Mouse (Mus musculus): ENCODE results near the gene Gm3033. TPM values are rescaled to one million over a fixed set of nuclear protein-coding genes. Genes with fewer than 3 reads are reported as not detected.
"Not testable (repeated sequence)": the region's sequence is repeated elsewhere in the genome, so short reads cannot be mapped to it uniquely, and the experiment has no call there.

The Gm3033 gene
- not detected in 2 replicates for polyA plus RNA-seq (2011; ENCODE audit: insufficient read depth, insufficient read length, low replicate concordance, missing spikeins)

DNA sequence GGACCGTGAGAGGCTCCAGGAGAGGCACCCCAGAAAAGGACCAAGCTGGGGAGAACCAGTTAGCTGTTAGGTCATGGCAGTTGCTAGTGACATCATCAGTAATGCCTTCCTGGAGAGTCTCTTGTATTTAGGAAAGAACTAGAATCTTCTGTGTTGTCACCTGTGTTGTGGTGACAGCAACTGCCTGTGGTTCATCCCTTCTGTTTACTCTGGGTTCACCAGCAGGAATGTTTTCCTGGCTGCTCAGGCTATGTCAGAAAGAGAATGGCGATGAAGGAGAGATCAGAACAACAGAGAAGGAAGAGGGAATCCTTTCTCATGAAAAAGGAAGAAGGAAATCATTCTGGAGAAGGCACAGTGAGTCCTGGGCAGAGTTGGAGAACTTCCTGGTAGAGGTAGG, at the start of gene Gm3033:
Gene Gm3033 (plus strand): TSS at position 301 of the 400 bp plus-strand sequence.
- H3K4me1 ChIP-seq (ENCODE audit: control insufficient read depth, insufficient read depth, low read length); H3K27ac ChIP-seq (ENCODE audit: control insufficient read depth, insufficient read depth, low read depth, low read length, poor library complexity); H3K4me3 ChIP-seq (replicated peaks; ENCODE audit: control insufficient read depth, low read depth, low read length): not testable (repeated sequence)
- WGBS = no CpG with 5 or more reads among the region's 2 CpGs

DNA sequence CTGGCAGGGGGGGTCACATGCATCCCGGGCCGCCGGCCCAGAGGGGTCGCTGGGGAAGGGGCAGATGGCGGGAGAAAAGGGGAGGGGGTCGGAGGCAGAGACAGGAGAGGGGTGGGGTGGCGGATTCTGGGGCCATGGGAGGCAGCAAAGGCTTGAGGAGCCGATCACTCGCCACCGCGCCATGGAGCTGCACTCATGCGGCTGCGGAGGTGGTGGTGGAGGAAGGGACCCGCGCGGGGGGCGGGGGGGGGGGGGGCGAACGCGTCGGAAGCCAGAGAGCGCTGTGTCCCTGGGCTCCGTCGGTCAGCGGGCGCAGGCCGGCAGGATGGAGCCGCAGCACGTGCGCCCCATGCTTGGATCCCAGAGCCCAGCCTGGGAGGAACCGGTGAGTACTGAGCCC, 36.3 kb upstream of the Gm3033 start, which contains the start of gene Gm3002:
Gene Gm3002 (plus strand): TSS at position 301 of the 400 bp plus-strand sequence.
- not testable (repeated sequence) for H3K27ac ChIP-seq (ENCODE audit: control insufficient read depth, insufficient read depth, low read depth, low read length, poor library complexity); H3K4me3 ChIP-seq (replicated peaks; ENCODE audit: control insufficient read depth, low read depth, low read length); H3K4me1 ChIP-seq (ENCODE audit: control insufficient read depth, insufficient read depth, low read length)
- no CpG with 5 or more reads among the region's 31 CpGs for WGBS

DNA sequence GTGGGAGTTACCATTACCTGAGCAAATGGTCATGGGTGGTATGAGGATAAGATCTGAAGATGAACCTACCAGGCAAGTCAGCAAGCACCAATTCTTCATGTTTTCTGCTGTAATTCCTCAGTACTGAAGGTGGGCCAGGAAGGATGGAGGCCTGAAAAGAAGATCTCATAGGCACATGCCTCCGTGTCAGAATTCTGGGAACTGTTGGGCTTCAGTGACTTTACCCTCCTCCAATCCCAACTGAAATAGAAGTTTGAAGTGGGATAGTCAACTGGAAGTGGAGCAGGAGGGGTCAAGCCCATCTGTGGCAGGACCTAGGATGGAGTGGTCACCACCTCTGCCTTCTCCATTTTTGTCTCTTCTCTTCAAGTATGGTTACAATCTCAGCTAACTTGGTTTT, 37.8 kb downstream of the Gm3033 start, which contains the start of gene Gm2916:
Gene Gm2916 (plus strand): TSS at position 301 of the 400 bp plus-strand sequence.
- WGBS = no CpG with 5 or more reads among the region's 1 CpGs
- not testable (repeated sequence) for H3K27ac ChIP-seq (ENCODE audit: control insufficient read depth, insufficient read depth, low read depth, low read length, poor library complexity); H3K4me1 ChIP-seq (ENCODE audit: control insufficient read depth, insufficient read depth, low read length); H3K4me3 ChIP-seq (replicated peaks; ENCODE audit: control insufficient read depth, low read depth, low read length)

Other genes starting within 250 kb of the Gm3033 start
- not detected in 2 replicates for gene Gm3012, start 211.7 kb upstream of the Gm3033 start, polyA plus RNA-seq (2011; ENCODE audit: insufficient read depth, insufficient read length, low replicate concordance, missing spikeins)
- gene Gm3020, start 194.2 kb upstream of the Gm3033 start, polyA plus RNA-seq (2011; ENCODE audit: insufficient read depth, insufficient read length, low replicate concordance, missing spikeins) = not detected in 2 replicates
- gene Gm3043, start 157.5 kb upstream of the Gm3033 start, polyA plus RNA-seq (2011; ENCODE audit: insufficient read depth, insufficient read length, low replicate concordance, missing spikeins) = not detected in 2 replicates
- not detected in 2 replicates for gene Gm3002, start 36.2 kb upstream of the Gm3033 start, polyA plus RNA-seq (2011; ENCODE audit: insufficient read depth, insufficient read length, low replicate concordance, missing spikeins)
- gene Gm2916, start 37.9 kb downstream of the Gm3033 start, polyA plus RNA-seq (2011; ENCODE audit: insufficient read depth, insufficient read length, low replicate concordance, missing spikeins) = not detected in 2 replicates
- not detected in 2 replicates for gene Gm3029, start 85.5 kb downstream of the Gm3033 start, polyA plus RNA-seq (2011; ENCODE audit: insufficient read depth, insufficient read length, low replicate concordance, missing spikeins)
- gene Gm3095, start 117.3 kb downstream of the Gm3033 start, polyA plus RNA-seq (2011; ENCODE audit: insufficient read depth, insufficient read length, low replicate concordance, missing spikeins) = not detected in 2 replicates
- not detected in 2 replicates for gene Gm3099, start 152.1 kb downstream of the Gm3033 start, polyA plus RNA-seq (2011; ENCODE audit: insufficient read depth, insufficient read length, low replicate concordance, missing spikeins)
- not detected in 2 replicates for gene Gm5796, start 177.7 kb downstream of the Gm3033 start, polyA plus RNA-seq (2011; ENCODE audit: insufficient read depth, insufficient read length, low replicate concordance, missing spikeins)
- gene Gm3115, start 237.9 kb downstream of the Gm3033 start, polyA plus RNA-seq (2011; ENCODE audit: insufficient read depth, insufficient read length, low replicate concordance, missing spikeins) = not detected in 2 replicates